In genomic region chr12:87004596-87004995, GRCm38 (mm10) we compare ENCODE assay signal across 27 mouse cellular contexts. TPM values are rescaled to one million over a fixed set of nuclear protein-coding genes. Genes with fewer than 3 reads are reported as not detected.
DNase-seq lines count a peak whose midpoint lies in the region; ATAC-seq lines count a peak whose summit lies in the region.
"Had no signal": no experiment of that assay in that cellular context is flagged by ENCODE, and none has a peak within 500 bp of the region (broad histone marks: within the 10 kb centered on the region; RNA-seq: fewer than 3 reads in every experiment).

No protein-coding gene starts in this region.

- peak; percentile 74 for DNase-seq in heart, adult 11 months
- DNase-seq in heart, adult 8-10 months (ENCODE audit: low spot score), result no peak
- peak; percentile 65 for DNase-seq in midbrain, embryonic 11.5 days (ENCODE audit: low spot score, missing footprints)
- no peak for DNase-seq in midbrain, embryonic 10.5 days (ENCODE audit: low spot score)
- DNase-seq in midbrain, embryonic 14.5 days, result no peak
- DNase-seq in testis, postnatal 14 days (ENCODE audit: low spot score), result no peak
- DNase-seq: adrenal gland, adult 2 months; adrenal gland, postnatal 25 days; cerebellum, adult 18-20 months; cerebellum, adult 9-11 months; cerebellum, postnatal 36 days; gastrocnemius, postnatal 10 days; heart, adult 2 months had no signal

- no peak overlapping the region for H3K4me2 ChIP-seq in midbrain, embryonic 11.5 days
- H3K4me2 ChIP-seq in midbrain, embryonic 14.5 days (ENCODE audit: low read length), result no peak overlapping the region
- H3K4me2 ChIP-seq in kidney, embryonic 15.5 days, result no peak overlapping the region
- H3K4me2 ChIP-seq: embryonic facial prominence, embryonic 15.5 days; forebrain, embryonic 12.5 days; heart, embryonic 12.5 days; hindbrain, embryonic 14.5 days had no signal

- no peaks in the 10 kb centered on the region for H3K27me3 ChIP-seq in midbrain, embryonic 11.5 days (ENCODE audit: control insufficient read depth, insufficient read depth, low read length)
- H3K27me3 ChIP-seq in midbrain, embryonic 10.5 days (ENCODE audit: low read depth, poor library complexity, severe bottlenecking), result no peaks in the 10 kb centered on the region
- H3K27me3 ChIP-seq in midbrain, embryonic 14.5 days (ENCODE audit: control insufficient read depth, insufficient read depth, low read length), result no peaks in the 10 kb centered on the region
- peaks cover 4% of the 10 kb centered on the region; the same call in 1 of the 2 replicates for H3K27me3 ChIP-seq in kidney, embryonic 15.5 days
- H3K27me3 ChIP-seq: embryonic facial prominence, embryonic 15.5 days; forebrain, embryonic 12.5 days had no signal

- no peak for ATAC-seq in midbrain, embryonic 11.5 days (ENCODE audit: low FRiP score)
- no peak for ATAC-seq in midbrain, embryonic 14.5 days (ENCODE audit: low FRiP score, low TSS enrichment)
- no peak for ATAC-seq in kidney, embryonic 15.5 days (replicated peaks; ENCODE audit: low FRiP score)
- ATAC-seq: activated CD4-positive, CD25-positive, alpha-beta regulatory T cell, adult 4 months; forebrain, embryonic 16.5 days; inflammation-experienced regulatory T-cells, adult 6 months; Patski had no signal

- H3K9me3 ChIP-seq in midbrain, embryonic 11.5 days (ENCODE audit: control insufficient read depth, low read length), result no peaks in the 10 kb centered on the region
- no peaks in the 10 kb centered on the region for H3K9me3 ChIP-seq in midbrain, embryonic 10.5 days (replicated peaks)
- H3K9me3 ChIP-seq in midbrain, embryonic 14.5 days (ENCODE audit: control insufficient read depth, low read length), result no peaks in the 10 kb centered on the region
- no peaks in the 10 kb centered on the region for H3K9me3 ChIP-seq in kidney, embryonic 15.5 days (replicated peaks)
- H3K9me3 ChIP-seq: embryonic facial prominence, embryonic 15.5 days; forebrain, embryonic 12.5 days; heart, embryonic 12.5 days had no signal

- H3K9ac ChIP-seq in midbrain, embryonic 11.5 days (ENCODE audit: low read length), result no peak overlapping the region
- no peak overlapping the region for H3K9ac ChIP-seq in midbrain, embryonic 14.5 days (replicated peaks; ENCODE audit: low read length)
- H3K9ac ChIP-seq in kidney, embryonic 15.5 days, result no peak overlapping the region
- H3K9ac ChIP-seq: embryonic facial prominence, embryonic 15.5 days; forebrain, embryonic 12.5 days; heart, embryonic 12.5 days; hindbrain, embryonic 14.5 days had no signal

- H3K27ac ChIP-seq in midbrain, embryonic 11.5 days (ENCODE audit: low read depth, low read length), result no peak overlapping the region
- H3K27ac ChIP-seq in midbrain, embryonic 10.5 days (replicated peaks), result no peak overlapping the region
- H3K27ac ChIP-seq in midbrain, embryonic 14.5 days (replicated peaks; ENCODE audit: low read depth, low read length), result peak overlapping the region; percentile 42
- no peak overlapping the region for H3K27ac ChIP-seq in kidney, embryonic 15.5 days
- H3K27ac ChIP-seq: embryonic facial prominence, embryonic 15.5 days; forebrain, embryonic 12.5 days; heart, adult 2 months; hindbrain, embryonic 14.5 days had no signal

- H3K4me3 ChIP-seq in midbrain, embryonic 11.5 days (ENCODE audit: low read depth, low read length), result no peak overlapping the region
- H3K4me3 ChIP-seq in midbrain, embryonic 10.5 days, result no peak overlapping the region
- no peak overlapping the region for H3K4me3 ChIP-seq in midbrain, embryonic 14.5 days (replicated peaks; ENCODE audit: low read depth, low read length)
- no peak overlapping the region for H3K4me3 ChIP-seq in kidney, embryonic 15.5 days (replicated peaks)
- H3K4me3 ChIP-seq: embryonic facial prominence, embryonic 15.5 days; erythroblast, embryonic 14.5 days; forebrain, embryonic 12.5 days; heart, adult 2 months; heart, embryonic 12.5 days had no signal

- WGBS in midbrain, embryonic 11.5 days, result 87% methylated on average over 4 of the region's 4 CpGs
- WGBS in midbrain, embryonic 10.5 days, result 87% methylated on average over 4 of the region's 4 CpGs
- WGBS in midbrain, embryonic 14.5 days, result 82% methylated on average over 4 of the region's 4 CpGs
- 86% methylated on average over 4 of the region's 4 CpGs for WGBS in kidney, embryonic 15.5 days

- no peaks in the 10 kb centered on the region for H3K4me1 ChIP-seq in midbrain, embryonic 11.5 days (ENCODE audit: control insufficient read depth, insufficient read depth, low read length)
- peaks cover 24% of the 10 kb centered on the region for H3K4me1 ChIP-seq in midbrain, embryonic 10.5 days
- H3K4me1 ChIP-seq in midbrain, embryonic 14.5 days (ENCODE audit: control insufficient read depth, insufficient read depth, low read length), result peaks cover 5% of the 10 kb centered on the region; the same call in 1 of the 2 replicates
- H3K4me1 ChIP-seq in kidney, embryonic 15.5 days, result no peaks in the 10 kb centered on the region
- H3K4me1 ChIP-seq: embryonic facial prominence, embryonic 15.5 days had no signal

- H3K36me3 ChIP-seq in midbrain, embryonic 11.5 days (ENCODE audit: control insufficient read depth, insufficient read depth, low read length), result no peaks in the 10 kb centered on the region
- no peaks in the 10 kb centered on the region for H3K36me3 ChIP-seq in midbrain, embryonic 10.5 days
- H3K36me3 ChIP-seq in midbrain, embryonic 14.5 days (ENCODE audit: control insufficient read depth, insufficient read depth, low read length), result no peaks in the 10 kb centered on the region
- H3K36me3 ChIP-seq in kidney, embryonic 15.5 days, result no peaks in the 10 kb centered on the region
- H3K36me3 ChIP-seq: embryonic facial prominence, embryonic 15.5 days; forebrain, embryonic 12.5 days; heart, embryonic 12.5 days had no signal

RNA-seq across cellular contexts. Expression of gene Zdhhc22, which starts 14.4 kb away (rescaled TPM):
- total RNA-seq in heart, adult 8-10 months (2022), result not detected
- 0.41 and 0.51 TPM in 2 replicates for polyA plus RNA-seq in midbrain, embryonic 11.5 days (2014; fragmentation: Nextera tagmentation; extraction: Ambion mirVana)
- polyA plus RNA-seq in midbrain, embryonic 10.5 days (2016; fragmentation: Nextera tagmentation; extraction: Ambion mirVana), result 0.15 and 0.24 TPM in 2 replicates
- 9.0 and 10.7 TPM in 2 replicates for polyA plus RNA-seq in midbrain, embryonic 14.5 days (2014; fragmentation: Nextera tagmentation; extraction: Ambion mirVana)
- polyA plus RNA-seq in kidney, embryonic 15.5 days (2015; fragmentation: Nextera tagmentation; extraction: Ambion mirVana), result 0.08 TPM in 1 of 2 replicates, not detected in the other
- total RNA-seq: CH12.LX; gastrocnemius, postnatal 10 days; gastrocnemius, postnatal 4 days; heart, adult 2 months; heart, postnatal 25 days had no signal
- polyA plus RNA-seq: erythroblast, embryonic 14.5 days; heart, adult 2 months; heart, embryonic 12.5 days; Patski had no signal

RNA-seq across cellular contexts. Expression of gene Tmem63c, which starts 16.5 kb away (rescaled TPM):
- total RNA-seq in heart, adult 8-10 months (2022), result under 1 TPM in 3 of 4 experiments, not detected in 1; 0.08 to 0.28 (median 0.17) TPM
- polyA plus RNA-seq in midbrain, embryonic 11.5 days (2014; fragmentation: Nextera tagmentation; extraction: Ambion mirVana), result 0.64 and 0.77 TPM in 2 replicates
- 0.14 and 0.75 TPM in 2 replicates for polyA plus RNA-seq in midbrain, embryonic 10.5 days (2016; fragmentation: Nextera tagmentation; extraction: Ambion mirVana)
- polyA plus RNA-seq in midbrain, embryonic 14.5 days (2014; fragmentation: Nextera tagmentation; extraction: Ambion mirVana), result 9.1 and 13.5 TPM in 2 replicates
- 0.06 and 0.10 TPM in 2 replicates for polyA plus RNA-seq in kidney, embryonic 15.5 days (2015; fragmentation: Nextera tagmentation; extraction: Ambion mirVana)
- polyA plus RNA-seq: erythroblast, embryonic 14.5 days; heart, embryonic 12.5 days; heart, embryonic 16.5 days; Patski had no signal

RNA-seq across cellular contexts. Expression of gene Cipc, which starts 57.8 kb away (rescaled TPM):
- 10 to 100 TPM; 42.4 to 53.8 (median 48.3) TPM for total RNA-seq in heart, adult 8-10 months (2022)
- polyA plus RNA-seq in midbrain, embryonic 11.5 days (2014; fragmentation: Nextera tagmentation; extraction: Ambion mirVana), result 37.9 and 38.4 TPM in 2 replicates
- polyA plus RNA-seq in midbrain, embryonic 10.5 days (2016; fragmentation: Nextera tagmentation; extraction: Ambion mirVana), result 33.2 and 35.5 TPM in 2 replicates
- polyA plus RNA-seq in midbrain, embryonic 14.5 days (2014; fragmentation: Nextera tagmentation; extraction: Ambion mirVana), result 42.5 and 61.0 TPM in 2 replicates
- 20.9 and 22.7 TPM in 2 replicates for polyA plus RNA-seq in kidney, embryonic 15.5 days (2015; fragmentation: Nextera tagmentation; extraction: Ambion mirVana)

Comparison
In these comparisons a context has a peak if more than half of its experiments do, and no peak if none do; other contexts are left out.
1. DNase-seq: peak in heart, adult 11 months (single experiment) and midbrain, embryonic 11.5 days (single experiment); none in heart, adult 8-10 months (single experiment), midbrain, embryonic 10.5 days (single experiment), midbrain, embryonic 14.5 days (single experiment) and testis, postnatal 14 days (single experiment).